Mouse (Mus musculus) natural killer cell, adult 2 months (primary cell): ENCODE data around the gene Lipo1.
A peak's percentile ranks its signal among the peaks of the same experiment; 100 is the strongest.
"Not testable (repeated sequence)": the region's sequence is repeated elsewhere in the genome, so short reads cannot be mapped to it uniquely, and the experiment has no call there.

Source experiments
- DNase-seq, 2 experiments: peaks; one replicate each; pipeline ENCODE4 v3.0.0; 2022; ENCODE audit warnings: low spot score in 2 of 2

Gene Lipo1

DNA sequence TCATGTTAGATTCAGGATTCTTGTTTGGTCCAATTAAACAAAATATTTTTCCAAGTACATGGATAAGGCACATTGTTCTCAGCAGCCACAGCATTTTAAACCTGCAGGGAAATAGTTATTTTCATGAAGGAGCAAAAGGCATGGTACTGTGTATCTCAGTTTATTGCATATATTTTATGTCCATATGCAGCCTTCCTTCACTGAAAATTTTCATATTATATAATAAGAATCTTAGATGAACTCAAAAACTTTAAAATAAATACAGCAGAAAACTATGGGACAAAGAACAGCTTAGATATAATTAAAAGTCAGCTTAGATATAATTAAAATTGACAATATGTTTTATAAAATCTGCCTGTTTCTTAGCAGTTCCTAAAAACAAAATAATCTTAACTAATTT, at the start of gene Lipo1:
Gene Lipo1 (minus strand): TSS at position 101 of the 400 bp plus-strand sequence.
- not testable (repeated sequence) for DNase-seq

DNA sequence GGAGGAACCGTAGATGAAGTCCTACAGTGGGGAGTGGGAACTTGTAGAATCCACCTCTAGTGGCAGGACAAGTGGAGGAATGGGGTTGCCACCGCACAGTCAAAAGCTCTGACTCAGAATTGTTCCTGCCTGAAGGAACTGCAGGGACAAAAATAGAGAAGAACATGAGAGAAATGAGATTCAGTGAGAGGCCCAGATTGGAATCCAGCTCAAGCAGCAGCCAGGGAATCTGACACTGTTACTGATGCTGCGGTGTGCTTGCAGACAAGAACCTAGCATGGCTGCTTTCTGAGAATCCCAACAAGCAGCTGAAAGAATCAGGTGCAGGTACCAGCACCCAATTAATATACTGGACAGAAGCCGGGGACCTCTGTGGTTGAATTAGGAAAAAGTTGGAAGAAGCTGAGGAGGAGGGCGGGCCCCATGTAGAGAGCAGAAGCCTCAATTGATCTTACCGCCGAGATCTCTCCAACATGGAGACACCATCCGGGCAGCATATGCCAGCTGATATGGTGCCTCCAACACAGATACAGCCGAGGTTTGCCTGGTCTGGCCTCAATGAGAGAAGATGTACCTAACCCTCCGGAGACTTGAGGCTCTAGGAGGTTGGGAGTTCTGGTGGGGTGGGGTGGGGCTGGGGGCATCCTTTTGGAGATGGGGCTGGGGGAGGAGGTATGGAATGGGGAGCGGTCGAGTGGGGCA, 532 bp downstream of the Lipo1 start:
- DNase-seq: no peak

DNA sequence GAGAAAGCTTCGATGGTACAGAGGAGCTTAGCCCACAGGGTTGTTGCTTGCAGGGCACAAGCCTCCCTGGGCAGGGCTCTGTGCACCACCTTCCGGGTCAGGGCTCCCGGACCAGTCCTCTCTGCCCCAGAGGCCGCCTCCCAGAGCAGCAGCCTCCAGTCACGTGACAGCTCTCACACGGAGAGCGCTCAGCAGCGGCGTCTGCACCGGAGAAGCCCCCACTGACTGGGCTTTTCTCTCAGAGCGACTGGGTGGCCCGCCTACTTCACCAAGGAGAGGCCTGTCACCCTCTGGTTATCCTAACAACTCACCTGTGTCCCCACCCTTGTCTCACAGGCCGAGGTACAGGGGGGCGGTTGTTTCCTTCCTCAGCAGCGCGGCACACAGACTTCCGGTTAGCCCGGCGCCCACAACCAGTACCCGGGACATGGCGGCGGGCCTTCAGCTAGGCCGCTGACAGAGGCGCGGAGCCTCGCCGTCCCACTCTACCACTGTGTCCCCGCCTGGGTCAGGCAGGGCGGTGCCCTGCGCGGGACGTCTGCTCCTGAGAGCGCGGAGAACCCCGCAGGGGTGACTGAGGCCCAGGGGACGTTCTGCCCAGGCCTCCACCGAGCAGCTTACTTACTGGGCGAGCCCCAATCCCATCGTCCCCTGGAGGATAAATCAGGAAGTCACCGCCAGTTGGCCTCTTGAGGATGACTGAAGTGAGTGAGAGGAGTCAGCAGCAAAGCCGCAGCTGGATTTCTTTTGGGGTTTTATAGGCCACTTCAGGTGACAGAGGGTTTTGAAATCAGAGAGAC, 25.8 kb downstream of the Lipo1 start, which contains the start of gene Lipo3:
Gene Lipo3 (minus strand): TSS at position 665 of the 800 bp plus-strand sequence.
- DNase-seq: peak in 1 of 2 experiments; percentile 15

DNA sequence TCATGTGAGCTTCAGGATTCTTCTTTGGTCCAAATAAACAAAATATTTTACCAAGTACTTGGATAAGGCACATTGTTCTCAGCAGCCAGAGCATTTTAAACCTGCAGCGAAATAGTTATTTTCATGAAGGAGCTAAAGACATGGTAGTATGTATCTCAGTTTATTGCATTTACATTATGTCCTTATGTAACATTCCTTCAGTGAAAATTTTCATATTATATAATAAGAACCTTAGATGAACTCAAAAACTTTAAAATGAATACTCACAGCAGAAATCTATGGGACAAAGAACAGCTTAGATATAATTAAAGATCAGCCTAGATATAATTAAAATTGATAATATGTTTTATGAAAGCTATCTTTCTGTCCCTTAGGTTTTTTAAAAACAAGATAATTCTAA, 36.0 kb downstream of the Lipo1 start, which contains the start of gene Lipo2:
Gene Lipo2 (minus strand): TSS at position 101 of the 400 bp plus-strand sequence.
- not testable (repeated sequence) for DNase-seq
